Mouse (Mus musculus): ENCODE measurements around the gene Olfr545. TPM values are rescaled to one million over a fixed set of nuclear protein-coding genes. Genes with fewer than 3 reads are reported as not detected.
A peak's percentile ranks its signal among the peaks of the same experiment; 100 is the strongest.

Gene Olfr545
- polyA plus RNA-seq, 1 experiment from 2014 or later: 0.20 TPM

DNA sequence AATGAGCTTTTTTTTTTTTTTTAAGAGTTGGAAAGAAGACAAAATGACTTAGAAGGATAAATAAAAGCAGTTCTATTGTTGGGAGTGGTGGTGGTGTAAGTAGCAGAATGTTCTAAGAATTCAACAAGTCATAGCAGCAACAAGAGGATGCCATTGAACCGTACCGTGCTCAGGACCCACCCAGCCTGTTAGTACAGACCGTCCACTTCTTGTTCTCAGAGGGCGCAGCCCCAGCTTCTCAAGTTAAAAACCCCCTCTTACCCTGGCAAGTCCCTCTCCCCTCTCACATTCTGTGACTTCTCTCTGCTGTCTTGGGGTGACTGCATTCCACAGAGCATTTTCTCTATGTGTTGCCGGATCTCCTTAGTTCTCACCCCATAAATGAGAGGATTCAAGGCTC lies 22.8 kb downstream of the Olfr545 start:
- WGBS: 94% methylated on average over 5 of the region's 5 CpGs
- no peaks in the 10 kb centered on the region for H3K4me1 ChIP-seq (ENCODE audit: control insufficient read depth, insufficient read depth, low read length)
- no peak overlapping the region for H3K4me3 ChIP-seq (replicated peaks; ENCODE audit: low read depth, low read length)
- no peaks in the 10 kb centered on the region for H3K36me3 ChIP-seq (ENCODE audit: control insufficient read depth, insufficient read depth, low read length)
- no peaks in the 10 kb centered on the region for H3K9me3 ChIP-seq (ENCODE audit: control insufficient read depth, low read length)
- no peak overlapping the region for H3K9ac ChIP-seq (replicated peaks; ENCODE audit: low read length)
- no peak for DNase-seq
- H3K27ac ChIP-seq (replicated peaks; ENCODE audit: low read depth, low read length): no peak overlapping the region
- no peaks in the 10 kb centered on the region for H3K27me3 ChIP-seq (ENCODE audit: control insufficient read depth, insufficient read depth, low read length)
- ATAC-seq (ENCODE audit: low FRiP score, low TSS enrichment): no peak
- no peak overlapping the region for H3K4me2 ChIP-seq (ENCODE audit: low read length)

- Histone ChIP-seq H3K36me3 (ENCODE audit: control insufficient read depth, insufficient read depth, low read length) (peaks cover 24% of the 10 kb centered on the region), H3K4me3 (replicated peaks; ENCODE audit: low read depth, low read length) (no peak overlapping the region), H3K9me3 (ENCODE audit: control insufficient read depth, low read length) (no peaks in the 10 kb centered on the region), H3K4me1 (ENCODE audit: control insufficient read depth, insufficient read depth, low read length) (no peaks in the 10 kb centered on the region), H3K27ac (replicated peaks; ENCODE audit: low read depth, low read length) (no peak overlapping the region), H3K9ac (replicated peaks; ENCODE audit: low read length) (no peak overlapping the region), H3K4me2 (ENCODE audit: low read length) (no peak overlapping the region), H3K27me3 (ENCODE audit: control insufficient read depth, insufficient read depth, low read length) (no peaks in the 10 kb centered on the region)
- 74% methylated on average over 5 of the region's 5 CpGs for WGBS
- ATAC-seq (ENCODE audit: low FRiP score, low TSS enrichment): no peak
- DNase-seq: no peak
These were observed 26.7 kb downstream of the Olfr545 start for GRCm38 (mm10) chr7:102472675-102473074.

DNA sequence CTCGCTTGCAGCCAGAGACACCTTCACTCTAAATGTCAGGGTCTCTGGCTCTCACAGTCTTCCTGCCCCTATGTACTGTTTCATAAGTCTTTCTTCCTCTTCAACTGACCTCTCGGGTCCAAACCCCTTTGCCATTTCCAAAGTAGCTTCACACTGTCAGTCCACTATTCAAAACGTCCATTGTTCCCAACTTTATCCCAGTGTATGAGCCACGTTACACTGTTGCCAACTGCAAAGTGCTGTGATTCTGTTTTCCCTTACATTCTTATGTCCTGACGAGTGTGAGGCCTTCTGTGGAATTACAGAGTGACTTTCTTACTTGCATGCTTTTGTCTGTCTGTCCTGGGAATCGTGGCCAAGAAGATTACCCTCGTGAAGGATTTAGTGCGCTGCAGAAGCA lies 31.8 kb downstream of the Olfr545 start:
- peaks cover 74% of the 10 kb centered on the region for H3K36me3 ChIP-seq (ENCODE audit: control insufficient read depth, insufficient read depth, low read length)

DNA sequence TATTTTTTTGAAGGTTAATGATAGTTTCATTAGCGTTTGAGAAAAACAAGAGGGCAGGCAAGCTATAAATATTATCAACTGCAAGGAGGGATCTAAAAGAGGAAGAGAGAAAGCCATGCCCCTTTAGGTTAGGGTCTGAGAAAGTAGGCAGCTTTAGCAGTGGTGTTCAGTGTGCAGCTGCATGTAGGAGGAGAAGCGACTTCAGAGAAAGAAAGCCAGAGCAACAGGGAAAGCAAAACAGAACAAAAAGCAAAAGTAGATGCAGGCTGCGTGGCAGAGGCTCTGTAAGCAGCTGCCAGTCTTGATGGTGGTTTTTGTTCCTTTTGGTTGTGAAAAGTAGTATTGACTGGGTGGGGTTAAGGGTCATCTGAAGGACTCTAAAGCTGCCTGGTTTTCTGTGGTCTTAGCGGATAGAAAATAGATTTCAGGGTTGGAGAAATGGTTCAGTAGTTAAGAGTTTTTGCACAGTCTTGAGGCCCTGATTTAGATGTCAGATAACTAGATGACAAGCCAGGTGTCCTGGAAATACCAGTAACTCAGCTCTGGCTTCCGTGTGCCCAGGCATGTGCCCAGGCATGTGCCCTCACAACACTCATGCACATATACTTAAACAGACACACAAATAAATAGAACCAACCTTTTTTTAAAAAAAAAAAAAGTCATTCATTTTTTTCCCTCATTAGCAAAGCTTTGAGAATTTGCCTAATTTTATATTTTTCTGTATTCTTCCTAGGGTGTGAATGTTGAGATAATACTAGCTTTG lies 40.6 kb downstream of the Olfr545 start:
- Histone ChIP-seq H3K4me3 (replicated peaks; ENCODE audit: low read depth, low read length) (no peak overlapping the region), H3K9me3 (ENCODE audit: control insufficient read depth, low read length) (no peaks in the 10 kb centered on the region), H3K4me1 (ENCODE audit: control insufficient read depth, insufficient read depth, low read length) (no peaks in the 10 kb centered on the region), H3K36me3 (ENCODE audit: control insufficient read depth, insufficient read depth, low read length) (peaks cover 88% of the 10 kb centered on the region), H3K27me3 (ENCODE audit: control insufficient read depth, insufficient read depth, low read length) (no peaks in the 10 kb centered on the region), H3K4me2 (ENCODE audit: low read length) (no peak overlapping the region), H3K27ac (replicated peaks; ENCODE audit: low read depth, low read length) (no peak overlapping the region), H3K9ac (replicated peaks; ENCODE audit: low read length) (no peak overlapping the region)
- DNase-seq: no peak
- ATAC-seq (ENCODE audit: low FRiP score, low TSS enrichment): no peak
- 80% methylated on average over 5 of the region's 5 CpGs for WGBS

More for the DNA sequence above, 31.8 kb downstream of the Olfr545 start:
- Histone ChIP-seq H3K4me2 (ENCODE audit: low read length) (no peak overlapping the region), H3K27ac (replicated peaks; ENCODE audit: low read depth, low read length) (no peak overlapping the region), H3K27me3 (ENCODE audit: control insufficient read depth, insufficient read depth, low read length) (no peaks in the 10 kb centered on the region), H3K9me3 (ENCODE audit: control insufficient read depth, low read length) (no peaks in the 10 kb centered on the region), H3K4me3 (replicated peaks; ENCODE audit: low read depth, low read length) (no peak overlapping the region), H3K4me1 (ENCODE audit: control insufficient read depth, insufficient read depth, low read length) (no peaks in the 10 kb centered on the region), H3K9ac (replicated peaks; ENCODE audit: low read length) (no peak overlapping the region)
- no peak for DNase-seq
- 87% methylated on average over 8 of the region's 8 CpGs for WGBS
- no peak for ATAC-seq (ENCODE audit: low FRiP score, low TSS enrichment)

- no peaks in the 10 kb centered on the region for H3K9me3 ChIP-seq (ENCODE audit: control insufficient read depth, low read length)
- H3K27me3 ChIP-seq (ENCODE audit: control insufficient read depth, insufficient read depth, low read length): no peaks in the 10 kb centered on the region
- no peak overlapping the region for H3K4me2 ChIP-seq (ENCODE audit: low read length)
- DNase-seq: no peak
- H3K9ac ChIP-seq (replicated peaks; ENCODE audit: low read length): no peak overlapping the region
- H3K36me3 ChIP-seq (ENCODE audit: control insufficient read depth, insufficient read depth, low read length): peaks cover 57% of the 10 kb centered on the region
- H3K4me3 ChIP-seq (replicated peaks; ENCODE audit: low read depth, low read length): no peak overlapping the region
- H3K27ac ChIP-seq (replicated peaks; ENCODE audit: low read depth, low read length): no peak overlapping the region
- peaks cover 10% of the 10 kb centered on the region for H3K4me1 ChIP-seq (ENCODE audit: control insufficient read depth, insufficient read depth, low read length)
- 96% methylated on average over 9 of the region's 9 CpGs for WGBS
- no peak for ATAC-seq (ENCODE audit: low FRiP score, low TSS enrichment)
These were observed 52.9 kb downstream of the Olfr545 start for GRCm38 (mm10) chr7:102446438-102446837.

GRCm38 (mm10) chr7:102444301-102444700 lies 55.1 kb downstream of the Olfr545 start:
- Histone ChIP-seq H3K27ac (replicated peaks; ENCODE audit: low read depth, low read length) (no peak overlapping the region), H3K27me3 (ENCODE audit: control insufficient read depth, insufficient read depth, low read length) (no peaks in the 10 kb centered on the region), H3K4me3 (replicated peaks; ENCODE audit: low read depth, low read length) (no peak overlapping the region), H3K4me2 (ENCODE audit: low read length) (no peak overlapping the region), H3K4me1 (ENCODE audit: control insufficient read depth, insufficient read depth, low read length) (peaks cover 10% of the 10 kb centered on the region), H3K9ac (replicated peaks; ENCODE audit: low read length) (no peak overlapping the region), H3K36me3 (ENCODE audit: control insufficient read depth, insufficient read depth, low read length) (peaks cover 39% of the 10 kb centered on the region), H3K9me3 (ENCODE audit: control insufficient read depth, low read length) (no peaks in the 10 kb centered on the region)
- ATAC-seq (ENCODE audit: low FRiP score, low TSS enrichment) (no peak), DNase-seq (no peak)
- WGBS: 90% methylated on average over 2 of the region's 2 CpGs

- Histone ChIP-seq H3K4me1 (ENCODE audit: control insufficient read depth, insufficient read depth, low read length) (peaks cover 10% of the 10 kb centered on the region), H3K27ac (replicated peaks; ENCODE audit: low read depth, low read length) (no peak overlapping the region), H3K36me3 (ENCODE audit: control insufficient read depth, insufficient read depth, low read length) (peaks cover 23% of the 10 kb centered on the region), H3K4me2 (ENCODE audit: low read length) (peak overlapping the region; percentile 74), H3K9me3 (ENCODE audit: control insufficient read depth, low read length) (no peaks in the 10 kb centered on the region), H3K9ac (replicated peaks; ENCODE audit: low read length) (peak overlapping the region; percentile 67), H3K4me3 (replicated peaks; ENCODE audit: low read depth, low read length) (peak overlapping the region; percentile 78), H3K27me3 (ENCODE audit: control insufficient read depth, insufficient read depth, low read length) (no peaks in the 10 kb centered on the region)
- WGBS: 0% methylated on average over 4 of the region's 4 CpGs
- ATAC-seq (ENCODE audit: low FRiP score, low TSS enrichment): no peak
- peak; percentile 2 for DNase-seq
These were observed 56.9 kb downstream of the Olfr545 start for GRCm38 (mm10) chr7:102442432-102442831.

- Histone ChIP-seq H3K36me3 (ENCODE audit: control insufficient read depth, insufficient read depth, low read length) (peaks cover 18% of the 10 kb centered on the region), H3K27ac (replicated peaks; ENCODE audit: low read depth, low read length) (peak within 1 kb of the TSS; percentile 77), H3K4me1 (ENCODE audit: control insufficient read depth, insufficient read depth, low read length) (peaks cover 10% of the 10 kb centered on the region), H3K4me2 (ENCODE audit: low read length) (peak within 1 kb of the TSS; percentile 74), H3K9me3 (ENCODE audit: control insufficient read depth, low read length) (no peaks in the 10 kb centered on the region), H3K4me3 (replicated peaks; ENCODE audit: low read depth, low read length) (peak within 1 kb of the TSS; percentile 78), H3K27me3 (ENCODE audit: control insufficient read depth, insufficient read depth, low read length) (no peaks in the 10 kb centered on the region), H3K9ac (replicated peaks; ENCODE audit: low read length) (peak within 1 kb of the TSS; percentile 67)
- ATAC-seq (ENCODE audit: low FRiP score, low TSS enrichment) (peak; percentile 99), DNase-seq (peak; percentile 98)
- under 1% methylated on average over 56 of the region's 56 CpGs for WGBS
These were observed 57.5 kb downstream of the Olfr545 start, which contains the start of gene Rrm1 for GRCm38 (mm10) chr7:102441657-102442391. Rrm1 (plus strand) TSS chr7:102441695.
